Mouse (Mus musculus): ENCODE measurements at regions not wholly inside any gene's neighbourhood (a gene's known extent, or its start where the extent isn't known, plus 50 kb on each side); places are given as distances from the start of the nearest gene placed in this dataset.

GRCm38 (mm10) chr4:140325677-140326052 is 79.1 kb upstream of the Igsf21 start:
- TF ChIP-seq CTCF (IDR thresholded peaks at IDR 0.05; ENCODE audit: low read depth) (no peak), EP300 (optimal IDR thresholded peaks at IDR 0.05) (no peak)

All from stomach, postnatal 0 days (tissue).